Mouse (Mus musculus): ENCODE results near the gene Olfr1506.

GRCm38 (mm10) chr2:90270932-90271331, 46.6 kb upstream of the Olfr1506 start, which contains the start of gene Olfr1271:
- TF ChIP-seq CTCF (IDR thresholded peaks at IDR 0.05; ENCODE audit: low read depth, low read length), result no peak
- no peak for TF ChIP-seq POLR2A (IDR thresholded peaks at IDR 0.05; ENCODE audit: borderline replicate concordance, low read depth, low read length)

All from bone marrow macrophage, adult 2 months (primary cell).